Mouse (Mus musculus) cerebellum, postnatal 36 days (tissue): ENCODE measurements around the gene Ubxn7.

Experiments used
- DNase-seq, 2 experiments: peaks; one replicate each; pipeline ENCODE4 v3.0.0; 2021 to 2022; ENCODE audit warnings: mixed read lengths in 2 of 2

Ubxn7 gene

GRCm38 (mm10) chr16:32384885-32385284 is 52.8 kb downstream of the Ubxn7 start:
- no peak for DNase-seq

DNA sequence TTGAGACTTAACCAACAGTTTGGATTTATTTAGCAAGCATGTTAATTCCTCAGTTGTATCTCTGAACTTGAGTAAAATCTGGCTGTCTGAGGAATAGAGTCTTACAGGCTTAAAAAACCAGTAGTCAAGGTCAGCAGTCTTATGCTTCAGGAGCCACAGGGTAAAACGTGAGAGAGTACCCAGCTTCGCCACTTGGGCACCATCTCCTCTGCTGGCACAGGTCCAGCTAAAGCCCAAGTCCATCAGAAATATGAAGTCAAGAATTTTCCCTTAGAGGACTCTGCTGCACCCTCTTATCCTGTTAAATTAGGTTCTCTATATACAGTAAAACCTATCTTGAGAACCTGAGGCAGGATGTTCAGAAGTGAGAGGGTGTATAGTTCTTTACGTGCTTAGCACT is 54.8 kb downstream of the Ubxn7 start:
- DNase-seq, result no peak

DNA sequence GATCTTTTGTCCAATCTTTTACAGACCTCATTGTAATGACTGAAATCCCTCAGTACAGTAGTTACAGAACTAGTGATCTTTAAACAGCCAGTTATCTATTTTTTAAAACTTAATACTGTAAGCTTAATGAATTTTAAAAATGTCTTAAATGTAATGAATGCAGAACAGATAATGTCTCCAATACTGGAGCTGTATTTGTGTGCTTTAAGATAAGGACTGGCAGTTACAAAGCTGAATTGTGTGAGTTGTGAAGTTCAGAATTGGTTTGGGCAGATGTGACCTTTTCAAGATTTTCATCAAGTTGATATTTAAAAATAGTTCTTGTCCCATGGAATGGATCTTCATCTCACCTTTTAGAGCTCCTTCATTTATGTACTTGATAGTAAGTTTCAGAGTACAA is 57.0 kb downstream of the Ubxn7 start:
- no peak for DNase-seq

GRCm38 (mm10) chr16:32389841-32390240 is 57.8 kb downstream of the Ubxn7 start:
- no peak for DNase-seq

DNA sequence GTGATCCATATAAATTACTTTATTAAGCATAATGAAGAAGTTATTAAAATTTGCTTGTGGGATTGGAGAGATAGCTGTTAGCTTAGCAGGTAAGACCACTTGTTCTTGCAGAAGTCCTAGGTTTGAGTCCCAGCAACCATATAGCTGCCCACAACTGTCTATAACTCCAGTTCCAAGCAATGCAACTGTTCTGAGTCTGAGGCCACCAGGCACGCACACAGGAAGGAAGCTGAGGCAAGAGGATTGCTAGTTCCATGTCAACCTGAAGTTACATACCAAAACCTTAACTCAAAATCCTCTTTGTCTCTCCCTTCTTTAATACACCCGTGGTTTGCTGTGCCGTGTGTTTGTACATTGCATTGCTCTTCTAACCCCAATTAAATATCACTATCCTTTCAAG is 58.8 kb downstream of the Ubxn7 start:
- no peak for DNase-seq

GRCm38 (mm10) chr16:32395679-32396540 is 63.9 kb downstream of the Ubxn7 start:
- DNase-seq, result no peak

DNA sequence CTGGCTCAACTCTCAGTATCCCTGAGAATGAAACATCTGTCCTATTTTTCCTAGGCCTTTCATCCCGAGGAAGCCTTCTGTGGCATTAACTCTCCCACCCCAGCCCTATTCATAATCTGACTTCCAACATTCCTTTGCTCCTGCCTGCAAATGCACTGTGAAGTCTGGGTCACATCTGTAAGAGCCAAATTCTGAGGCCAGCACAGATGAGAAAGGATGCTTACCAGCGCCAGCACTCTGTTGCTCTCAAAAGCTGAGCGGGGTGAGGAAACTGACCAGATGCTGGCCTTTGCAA is 64.4 kb downstream of the Ubxn7 start:
- DNase-seq, result no peak

GRCm38 (mm10) chr16:32398206-32398605 is 66.1 kb downstream of the Ubxn7 start:
- no peak for DNase-seq

DNA sequence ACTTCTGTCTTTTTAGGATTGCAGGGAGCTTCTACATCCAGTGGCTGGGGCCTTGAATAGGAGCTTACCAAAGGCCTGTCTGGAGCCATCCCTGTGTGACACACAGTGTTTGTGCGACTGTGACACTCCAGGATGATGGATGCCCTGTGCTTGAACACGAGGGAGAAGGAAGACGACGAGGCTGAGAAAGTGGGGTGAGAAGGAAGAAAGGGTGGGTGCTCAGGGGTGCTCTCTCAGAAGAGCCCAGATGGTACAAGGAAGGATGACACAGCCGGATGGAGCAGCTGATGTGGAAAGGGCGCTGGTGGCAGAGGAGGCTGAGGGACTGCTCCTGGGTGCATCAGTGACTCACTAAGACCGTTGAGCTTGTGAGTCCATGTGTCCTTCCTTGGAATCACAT is 68.2 kb downstream of the Ubxn7 start, which contains the start of gene Tm4sf19:
TSS of gene Tm4sf19 (plus strand) at position 240 of the 400 bp plus-strand sequence.
- no peak for DNase-seq

DNA sequence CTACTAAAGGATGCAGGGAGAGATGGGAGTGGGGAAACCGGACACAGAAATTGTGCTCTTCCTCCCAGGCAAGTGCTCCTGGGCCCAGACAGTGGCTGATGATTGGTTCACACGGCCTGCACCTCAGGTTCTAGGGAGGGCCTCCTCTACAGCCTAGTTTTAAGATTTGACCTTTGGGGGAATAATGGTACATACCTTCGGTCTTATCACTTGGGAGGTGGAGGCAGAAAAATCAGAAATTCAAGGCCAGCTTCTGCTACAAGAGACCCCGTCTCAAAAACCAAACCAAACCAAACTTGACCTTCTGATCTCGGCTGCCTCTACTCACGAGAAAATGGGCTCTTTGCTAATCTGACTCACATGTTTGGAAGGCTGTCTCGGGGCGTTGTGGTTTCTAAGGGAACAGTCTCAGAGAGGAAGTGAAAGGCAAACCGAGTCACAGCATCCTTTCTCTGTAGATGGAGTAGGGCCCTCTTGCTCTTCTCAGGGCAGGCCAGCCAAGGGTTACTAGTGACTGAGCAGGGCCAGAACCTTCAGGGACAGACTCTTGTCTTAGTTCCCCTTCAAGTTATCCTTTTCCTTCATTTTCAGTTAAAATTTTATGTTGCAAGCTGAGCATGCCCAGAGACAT is 69.4 kb downstream of the Ubxn7 start:
- DNase-seq, result no peak

- DNase-seq, result no peak
Measured at GRCm38 (mm10) chr16:32402818-32403217, 70.8 kb downstream of the Ubxn7 start.

DNA sequence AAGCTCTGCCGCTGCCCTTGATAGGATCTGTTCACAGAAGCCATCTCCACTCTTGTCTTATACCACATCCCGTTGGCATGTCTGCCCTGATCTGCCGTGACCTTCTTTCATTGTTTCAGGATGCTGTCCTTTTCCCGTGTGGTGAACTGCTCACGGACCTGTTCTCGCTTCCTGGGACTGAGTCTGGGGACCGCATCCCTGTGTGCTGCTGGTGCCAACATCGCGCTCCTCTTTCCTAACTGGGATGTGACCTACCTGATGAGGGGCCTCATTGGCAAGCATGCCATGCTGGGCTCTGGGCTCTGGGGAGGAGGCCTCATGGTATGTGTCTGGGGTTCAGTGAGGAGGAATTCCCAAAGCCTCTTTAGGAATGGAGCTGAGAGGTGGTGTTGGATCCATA is 73.7 kb downstream of the Ubxn7 start:
- no peak for DNase-seq

DNA sequence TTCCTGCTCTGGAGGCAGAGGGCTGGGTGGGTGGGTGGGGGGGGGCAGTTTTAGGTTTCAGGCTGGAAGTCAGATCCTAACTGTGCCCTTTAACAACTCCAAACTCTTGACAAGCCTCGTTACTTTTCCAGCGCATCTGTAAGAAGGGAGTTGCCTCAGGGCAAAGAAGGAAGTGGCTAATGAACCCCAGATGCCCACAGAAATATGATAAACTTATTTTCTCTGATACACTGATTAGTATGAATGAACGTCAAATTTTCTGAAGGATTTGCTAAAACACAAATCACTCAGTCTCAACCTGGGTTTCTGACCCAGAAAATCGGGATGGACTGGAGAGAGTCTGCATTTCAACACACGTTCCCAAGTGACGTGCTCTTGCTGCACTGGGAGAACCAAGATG is 74.6 kb downstream of the Ubxn7 start:
- DNase-seq, result no peak

- DNase-seq, result no peak
Measured at GRCm38 (mm10) chr16:32407730-32408129, 75.7 kb downstream of the Ubxn7 start.

- DNase-seq, result no peak
Measured at GRCm38 (mm10) chr16:32417457-32417856, 85.4 kb downstream of the Ubxn7 start.

- DNase-seq, result peak; percentile 94
Measured at GRCm38 (mm10) chr16:32419517-32420483, 87.7 kb downstream of the Ubxn7 start, which contains the start of gene Tctex1d2. Gene Tctex1d2, plus strand, starts transcription at chr16:32419702.

DNA sequence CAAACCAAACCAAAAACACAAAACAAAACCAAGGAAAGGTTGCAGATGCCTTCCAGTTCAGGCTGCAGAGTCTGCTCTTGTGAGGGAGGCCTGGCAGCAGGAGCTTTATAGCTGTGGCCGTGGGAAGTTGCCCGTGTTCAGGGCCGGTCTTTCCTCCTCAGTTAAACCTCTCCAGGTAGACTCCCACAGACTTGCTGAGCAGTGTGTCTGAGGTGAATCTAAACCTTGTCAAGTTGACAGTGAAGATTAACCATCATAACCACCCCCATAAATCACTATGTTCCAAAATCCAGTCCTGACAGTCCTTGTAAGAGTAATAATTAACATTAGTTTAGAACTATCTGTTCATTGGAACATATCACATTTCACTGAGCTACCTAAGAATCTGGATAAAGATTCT is 95.4 kb downstream of the Ubxn7 start:
- no peak for DNase-seq

DNA sequence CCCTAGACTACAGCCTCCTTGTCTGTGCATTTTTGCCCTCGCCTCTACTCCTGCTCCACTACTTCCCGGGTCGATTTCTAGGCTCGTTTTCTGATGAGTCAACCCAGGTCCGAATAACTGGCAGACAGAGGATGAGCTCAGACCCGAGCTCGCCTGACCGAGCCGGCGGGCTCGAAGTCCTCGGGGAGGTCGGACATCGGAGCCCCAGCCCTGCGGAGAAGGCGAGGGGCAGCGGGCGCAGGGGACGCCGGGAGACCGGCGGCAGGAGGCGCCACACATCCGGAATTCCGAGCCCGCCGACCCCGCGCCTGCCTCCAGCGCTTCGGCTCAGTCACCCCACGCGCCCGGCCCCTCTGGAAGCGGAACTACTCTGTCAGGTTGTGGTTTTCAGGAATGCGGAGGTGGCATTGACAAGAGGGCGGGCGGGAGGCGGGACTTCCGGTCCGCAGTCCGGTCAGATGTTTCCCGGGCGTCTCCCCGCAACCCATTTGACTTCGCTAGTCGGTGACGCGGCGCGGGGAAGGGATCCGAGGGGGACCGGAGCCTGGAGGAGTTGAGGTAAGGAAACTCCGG is 98.5 kb downstream of the Ubxn7 start, which contains the start of gene Pcyt1a:
TSS of gene Pcyt1a (plus strand) at position 448 of the 573 bp plus-strand sequence.
- DNase-seq, result peak; percentile 88 to 90

DNA sequence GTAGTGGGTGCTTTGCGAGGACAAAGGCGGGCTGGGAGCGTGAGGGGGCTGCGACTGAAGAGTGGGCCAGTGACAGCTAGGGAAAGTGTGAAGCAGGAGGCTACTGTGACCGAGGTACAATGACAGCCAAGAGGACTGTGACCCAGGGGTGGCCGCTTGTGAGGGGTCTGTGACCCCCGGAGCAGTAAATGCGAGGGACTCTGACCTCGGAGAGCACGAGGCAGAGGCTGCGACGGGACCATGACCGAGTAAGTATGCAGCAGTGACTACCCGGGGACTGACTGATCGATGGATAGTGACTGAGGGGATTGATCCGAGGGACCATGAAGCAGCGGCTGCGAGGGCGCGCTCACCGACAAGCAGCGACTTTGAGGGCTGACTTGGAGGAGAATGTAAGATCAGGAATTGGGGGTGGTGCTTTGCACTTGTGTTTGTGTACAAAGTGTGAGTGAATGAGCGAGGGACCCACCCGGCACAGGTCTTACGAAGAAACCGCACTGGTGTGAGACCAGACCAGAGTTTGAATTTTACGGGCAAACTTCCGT is 99.1 kb downstream of the Ubxn7 start:
- no peak for DNase-seq

DNA sequence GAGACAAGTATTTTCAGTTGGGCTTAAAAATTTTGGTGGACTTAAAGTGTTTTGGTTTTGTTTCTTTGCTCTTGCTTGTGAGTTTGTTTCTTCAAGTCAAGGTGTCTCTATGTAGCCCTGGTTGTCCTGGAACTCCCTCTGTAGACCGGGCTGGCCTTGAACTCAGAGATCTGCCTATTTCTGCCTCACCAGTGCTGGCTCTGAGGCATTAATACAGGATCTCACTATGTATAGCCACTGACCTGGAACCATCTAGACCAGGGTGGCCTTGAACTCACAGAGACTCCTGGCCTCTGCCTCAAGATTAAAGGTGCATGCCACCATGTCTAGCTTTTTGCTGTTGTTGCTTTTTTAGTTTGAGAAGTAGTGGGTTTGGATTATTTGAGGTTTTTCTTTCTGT is 99.9 kb downstream of the Ubxn7 start:
- no peak for DNase-seq

DNA sequence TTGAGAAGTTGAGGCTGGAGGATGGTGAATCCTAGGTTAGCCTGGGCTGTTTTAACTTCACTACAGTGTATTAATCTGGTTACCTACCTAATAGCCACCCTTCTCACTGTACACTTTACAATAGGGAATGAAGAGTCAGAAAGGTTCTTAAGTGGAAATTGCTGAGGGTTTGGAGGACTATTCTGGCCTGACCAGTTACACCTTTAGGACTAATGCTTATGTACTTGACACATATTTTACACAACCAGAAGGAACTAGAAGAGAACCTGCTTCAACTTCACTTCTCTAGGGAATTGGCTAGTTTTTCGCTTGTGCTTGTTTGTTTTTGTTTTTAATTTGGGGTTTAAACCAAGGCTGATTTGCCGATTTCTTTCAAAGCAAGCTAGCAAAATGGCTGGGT is 101.1 kb downstream of the Ubxn7 start:
- DNase-seq, result no peak

DNA sequence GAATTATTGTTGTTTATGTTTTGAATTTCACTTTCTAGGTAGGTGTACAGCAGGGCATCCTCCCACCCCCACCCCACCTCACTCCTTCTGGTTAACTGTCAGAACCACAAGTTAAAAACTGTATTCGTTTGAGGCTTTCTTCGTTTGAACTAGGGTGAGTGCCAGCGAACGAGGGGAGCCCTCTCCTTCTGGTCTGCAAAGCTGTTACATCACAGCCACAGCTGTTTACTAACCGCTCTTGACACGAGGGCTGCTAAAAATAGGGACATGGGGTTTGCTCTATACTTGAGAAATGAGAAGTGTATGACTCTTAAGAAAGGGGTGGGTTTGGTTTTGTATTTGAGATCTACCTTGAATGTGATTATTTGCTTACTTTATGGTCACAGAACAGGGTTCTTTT is 102.0 kb downstream of the Ubxn7 start:
- DNase-seq, result no peak

DNA sequence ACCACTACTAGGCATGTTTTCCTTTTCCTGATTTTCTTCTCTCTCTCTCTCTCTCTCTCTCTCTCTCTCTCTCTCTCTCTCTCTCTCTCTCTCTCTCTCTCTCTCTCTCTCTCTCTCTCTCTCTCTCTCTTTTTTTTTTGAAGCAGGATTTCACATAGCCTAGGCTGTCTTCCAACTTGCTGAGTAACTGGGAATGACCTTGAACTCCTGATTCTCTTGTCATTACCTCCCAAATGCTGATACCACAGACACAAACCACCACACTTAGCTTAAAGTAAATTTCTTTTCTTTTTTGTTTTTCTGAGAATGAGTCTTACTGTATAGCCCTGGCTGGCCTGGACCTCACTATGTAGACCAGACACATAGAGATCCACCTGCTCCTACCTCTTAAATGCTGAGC is 102.6 kb downstream of the Ubxn7 start:
- no peak for DNase-seq
